Mouse (Mus musculus) embryonic facial prominence, embryonic 10.5 days (tissue): ENCODE measurements at regions not wholly inside any gene's neighbourhood (a gene's known extent, or its start where the extent isn't known, plus 50 kb on each side); places are given as distances from the start of the nearest gene placed in this dataset.
A peak's percentile ranks its signal among the peaks of the same experiment; 100 is the strongest.
"Not testable (repeated sequence)": the region's sequence is repeated elsewhere in the genome, so short reads cannot be mapped to it uniquely, and the experiment has no call there.

Experiments
- DNase-seq: peaks from one replicate; pipeline ENCODE4 v3.0.0-alpha.2; 2017; ENCODE audit warnings: low spot score
- H3K27ac ChIP-seq: fragments of 300-500 bp; sonication (generic); replicated peaks from 2 replicates; pipeline ENCODE4 v1.5.1; 2016; ENCODE audit warnings: mild to moderate bottlenecking
- H3K27me3 ChIP-seq: fragments of 300-500 bp; sonication (generic); replicated peaks from 2 replicates; pipeline ENCODE4 v1.6.1; 2016; ENCODE audit warnings: low read depth, mild to moderate bottlenecking; ENCODE audit not compliant: poor library complexity, severe bottlenecking
- H3K36me3 ChIP-seq: fragments of 300-500 bp; sonication (generic); replicated peaks from 2 replicates; pipeline ENCODE4 v1.6.1; 2016; ENCODE audit warnings: mild to moderate bottlenecking, moderate library complexity
- H3K4me1 ChIP-seq: fragments of 300-500 bp; sonication (generic); 2 replicates; pipeline ENCODE4 v1.6.1; 2016
- H3K4me3 ChIP-seq: fragments of 300-500 bp; sonication (generic); 2 replicates; pipeline ENCODE4 v1.5.1; 2016; ENCODE audit warnings: mild to moderate bottlenecking, moderate library complexity
- H3K9me3 ChIP-seq: fragments of 300-500 bp; sonication (generic); 2 replicates; pipeline ENCODE4 v1.6.1; 2016; ENCODE audit warnings: mild to moderate bottlenecking
- WGBS: fragments of 180-500 bp; shearing (Covaris S2); methylation state at CpG from one replicate; pipeline ENCODE4 v1.1.7; 2016; 5-methylcytosine and 5-hydroxymethylcytosine counted together

GRCm38 (mm10) chr14:68762916-68763315 is 531.2 kb downstream of the Synb start:
- Histone ChIP-seq H3K36me3 (no peaks in the 10 kb centered on the region), H3K4me1 (no peaks in the 10 kb centered on the region), H3K9me3 (no peaks in the 10 kb centered on the region), H3K4me3 (no peak overlapping the region), H3K27me3 (no peaks in the 10 kb centered on the region), H3K27ac (no peak overlapping the region)
- DNase-seq, result no peak
- 81% methylated on average over 3 of the region's 3 CpGs for WGBS

GRCm38 (mm10) chr14:68744661-68745060 is 549.4 kb downstream of the Synb start:
- no peak overlapping the region for H3K27ac ChIP-seq
- no peak for DNase-seq
- no peaks in the 10 kb centered on the region for H3K36me3 ChIP-seq
- WGBS, result 63% methylated on average over 2 of the region's 2 CpGs
- H3K27me3 ChIP-seq, result no peaks in the 10 kb centered on the region
- H3K4me1 ChIP-seq, result no peaks in the 10 kb centered on the region
- no peaks in the 10 kb centered on the region for H3K9me3 ChIP-seq
- H3K4me3 ChIP-seq, result no peak overlapping the region

- Histone ChIP-seq H3K27ac (no peak overlapping the region), H3K4me1 (no peaks in the 10 kb centered on the region), H3K4me3 (no peak overlapping the region), H3K27me3 (no peaks in the 10 kb centered on the region), H3K9me3 (no peaks in the 10 kb centered on the region), H3K36me3 (no peaks in the 10 kb centered on the region)
- DNase-seq, result no peak
- no CpG with 5 or more reads among the region's 1 CpGs for WGBS
Measured at GRCm38 (mm10) chr14:68738474-68738873, 555.6 kb downstream of the Synb start.

GRCm38 (mm10) chr14:68735756-68736155 is 558.3 kb downstream of the Synb start:
- peak; percentile 73 for DNase-seq
- H3K9me3 ChIP-seq, H3K4me1 ChIP-seq, H3K27me3 ChIP-seq, H3K27ac ChIP-seq, H3K4me3 ChIP-seq, H3K36me3 ChIP-seq: not testable (repeated sequence)
- 57% methylated on average over 2 of the region's 2 CpGs for WGBS

- no peaks in the 10 kb centered on the region for H3K9me3 ChIP-seq
- DNase-seq, result no peak
- no peak overlapping the region for H3K4me3 ChIP-seq
- 67% methylated on average over 6 of the region's 6 CpGs for WGBS
- H3K27ac ChIP-seq, result no peak overlapping the region
- no peaks in the 10 kb centered on the region for H3K4me1 ChIP-seq
- H3K36me3 ChIP-seq, result no peaks in the 10 kb centered on the region
- no peaks in the 10 kb centered on the region for H3K27me3 ChIP-seq
Measured at GRCm38 (mm10) chr14:68721156-68721555, 572.9 kb downstream of the Synb start.

GRCm38 (mm10) chr14:68719429-68720160 is 574.5 kb downstream of the Synb start:
- H3K4me3 ChIP-seq, result no peak overlapping the region
- no peak overlapping the region for H3K27ac ChIP-seq
- no peaks in the 10 kb centered on the region for H3K27me3 ChIP-seq
- no peak for DNase-seq
- no peaks in the 10 kb centered on the region for H3K9me3 ChIP-seq
- H3K4me1 ChIP-seq, result no peaks in the 10 kb centered on the region
- WGBS, result 89% methylated on average over 9 of the region's 9 CpGs
- no peaks in the 10 kb centered on the region for H3K36me3 ChIP-seq

- no peak for DNase-seq
- Histone ChIP-seq H3K4me3 (no peak overlapping the region), H3K36me3 (no peaks in the 10 kb centered on the region), H3K4me1 (no peaks in the 10 kb centered on the region), H3K9me3 (no peaks in the 10 kb centered on the region), H3K27ac (no peak overlapping the region), H3K27me3 (no peaks in the 10 kb centered on the region)
- WGBS, result 93% methylated on average over 6 of the region's 6 CpGs
Measured at GRCm38 (mm10) chr14:68718846-68719245, 575.3 kb downstream of the Synb start.
